In the genomic region with DNA sequence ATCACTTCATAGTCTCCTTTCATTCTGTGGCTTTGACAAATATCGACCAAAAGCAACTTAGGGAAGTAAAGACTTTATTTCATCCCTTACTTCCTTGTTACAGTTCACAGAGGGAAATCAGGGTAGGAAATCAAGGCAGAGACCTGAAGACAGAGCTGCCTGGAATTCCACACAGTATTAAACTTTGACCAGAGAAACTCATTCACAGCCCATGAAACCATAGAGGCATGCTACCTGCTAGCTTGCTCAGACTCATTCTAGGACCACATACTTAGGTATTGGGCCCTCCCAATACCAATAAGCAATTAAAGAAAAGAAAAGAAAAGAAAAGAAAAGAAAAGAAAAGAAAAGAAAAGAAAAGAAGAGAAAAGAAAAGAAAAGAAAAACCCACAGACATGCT, we compare ENCODE assay signal across 24 mouse cellular contexts. TPM values are rescaled to one million over a fixed set of nuclear protein-coding genes. Genes with fewer than 3 reads are reported as not detected.
DNase-seq lines count a peak whose midpoint lies in the region; ATAC-seq and TF ChIP-seq lines count a peak whose summit lies in the region.
"Had no signal": no experiment of that assay in that cellular context is flagged by ENCODE, and none has a peak within 500 bp of the region (broad histone marks: within the 10 kb centered on the region; RNA-seq: fewer than 3 reads in every experiment).

No protein-coding gene starts in this region.

- H3K9me3 ChIP-seq in intestine, embryonic 15.5 days = no peaks in the 10 kb centered on the region
- no peaks in the 10 kb centered on the region for H3K9me3 ChIP-seq in intestine, embryonic 16.5 days (ENCODE audit: control insufficient read depth, low read length)
- no peaks in the 10 kb centered on the region for H3K9me3 ChIP-seq in intestine, postnatal 0 days (ENCODE audit: control insufficient read depth)
- no peaks in the 10 kb centered on the region for H3K9me3 ChIP-seq in embryonic facial prominence, embryonic 10.5 days
- H3K9me3 ChIP-seq: G1E had no signal

- H3K27ac ChIP-seq in intestine, embryonic 15.5 days = no peak overlapping the region
- H3K27ac ChIP-seq in intestine, embryonic 16.5 days (ENCODE audit: low read length) = no peak overlapping the region
- no peak overlapping the region for H3K27ac ChIP-seq in intestine, postnatal 0 days (ENCODE audit: low read depth, low read length)
- H3K27ac ChIP-seq in embryonic facial prominence, embryonic 10.5 days (replicated peaks) = no peak overlapping the region

- H3K4me2 ChIP-seq in intestine, embryonic 15.5 days (replicated peaks) = no peak overlapping the region
- no peak overlapping the region for H3K4me2 ChIP-seq in intestine, embryonic 16.5 days (ENCODE audit: low read depth, low read length)
- H3K4me2 ChIP-seq in intestine, postnatal 0 days (replicated peaks; ENCODE audit: low read depth) = no peak overlapping the region

- DNase-seq in heart, adult 11 months = peak; percentile 9
- no peak for DNase-seq in heart, adult 18-20 months
- DNase-seq in layer of hippocampus, postnatal 14 days (ENCODE audit: low spot score in 2 of 2) = no peak
- no peak for DNase-seq in embryonic facial prominence, embryonic 10.5 days (ENCODE audit: low spot score)
- DNase-seq: adrenal gland, adult 2 months; adrenal gland, adult 8-10 months; adrenal gland, postnatal 10 days; adrenal gland, postnatal 14 days; adrenal gland, postnatal 25 days; adrenal gland, postnatal 36 days; B cell, adult 2 months; cerebellum, adult 11 months; cerebellum, adult 11-12 months; cerebellum, adult 18-20 months had no signal

- H3K4me3 ChIP-seq in intestine, embryonic 15.5 days (replicated peaks) = no peak overlapping the region
- H3K4me3 ChIP-seq in intestine, embryonic 16.5 days (ENCODE audit: low read length) = no peak overlapping the region
- no peak overlapping the region for H3K4me3 ChIP-seq in intestine, postnatal 0 days (ENCODE audit: low read depth, low read length)
- no peak overlapping the region for H3K4me3 ChIP-seq in embryonic facial prominence, embryonic 10.5 days

- H3K36me3 ChIP-seq in intestine, embryonic 15.5 days = no peaks in the 10 kb centered on the region
- no peaks in the 10 kb centered on the region for H3K36me3 ChIP-seq in intestine, embryonic 16.5 days (ENCODE audit: control insufficient read depth, insufficient read depth, low read length)
- no peaks in the 10 kb centered on the region for H3K36me3 ChIP-seq in intestine, postnatal 0 days (ENCODE audit: control insufficient read depth, insufficient read depth)
- no peaks in the 10 kb centered on the region for H3K36me3 ChIP-seq in embryonic facial prominence, embryonic 10.5 days (replicated peaks)
- H3K36me3 ChIP-seq: G1E had no signal

- H3K27me3 ChIP-seq in intestine, embryonic 15.5 days (replicated peaks) = no peaks in the 10 kb centered on the region
- no peaks in the 10 kb centered on the region for H3K27me3 ChIP-seq in intestine, embryonic 16.5 days (replicated peaks; ENCODE audit: control insufficient read depth, insufficient read depth, low read length)
- H3K27me3 ChIP-seq in intestine, postnatal 0 days (replicated peaks; ENCODE audit: control insufficient read depth, insufficient read depth, low read length) = no peaks in the 10 kb centered on the region
- peaks cover 18% of the 10 kb centered on the region; the same call in 1 of the 2 replicates for H3K27me3 ChIP-seq in embryonic facial prominence, embryonic 10.5 days (replicated peaks; ENCODE audit: low read depth, poor library complexity, severe bottlenecking)
- H3K27me3 ChIP-seq: CH12.LX, Patski had no signal

- peak; percentile 69 for ATAC-seq in intestine, embryonic 15.5 days
- ATAC-seq in intestine, embryonic 16.5 days = peak; percentile 69
- ATAC-seq in intestine, postnatal 0 days = peak; percentile 31; the same call in 1 of the 2 replicates
- no peak for ATAC-seq in cerebellum, adult (ENCODE audit: insufficient number of reproducible peaks, low FRiP score, low TSS enrichment)
- ATAC-seq: activated CD4-positive, CD25-positive, alpha-beta regulatory T cell, adult 4 months; CD4-positive, CD25-positive, alpha-beta regulatory T cell, adult 4 months; Patski had no signal

- TF ChIP-seq CTCF in intestine, postnatal 0 days (IDR thresholded peaks at IDR 0.05; ENCODE audit: low read depth) = no peak

- WGBS in intestine, embryonic 15.5 days = 77% methylated on average over 1 of the region's 1 CpGs
- 75% methylated on average over 1 of the region's 1 CpGs for WGBS in intestine, embryonic 16.5 days
- WGBS in intestine, postnatal 0 days = 46% methylated on average over 1 of the region's 1 CpGs
- 93% methylated on average over 1 of the region's 1 CpGs for WGBS in embryonic facial prominence, embryonic 10.5 days

- H3K4me1 ChIP-seq in intestine, embryonic 15.5 days (replicated peaks) = peaks cover 12% of the 10 kb centered on the region; the same call in 1 of the 2 replicates
- H3K4me1 ChIP-seq in intestine, embryonic 16.5 days (ENCODE audit: control insufficient read depth, insufficient read depth, low read length) = peaks cover 22% of the 10 kb centered on the region
- no peaks in the 10 kb centered on the region for H3K4me1 ChIP-seq in intestine, postnatal 0 days (replicated peaks; ENCODE audit: control insufficient read depth, insufficient read depth, low read length)
- H3K4me1 ChIP-seq in embryonic facial prominence, embryonic 10.5 days = peaks cover 42% of the 10 kb centered on the region

- H3K9ac ChIP-seq in intestine, embryonic 15.5 days = no peak overlapping the region
- H3K9ac ChIP-seq in intestine, embryonic 16.5 days (ENCODE audit: low read depth, low read length) = no peak overlapping the region
- H3K9ac ChIP-seq in intestine, postnatal 0 days (ENCODE audit: low read depth, low read length) = no peak overlapping the region

RNA-seq across cellular contexts. Expression of gene Auts2, which starts 38.3 kb away (rescaled TPM):
- total RNA-seq in heart, adult 18-20 months (2021) = 10 to 100 TPM; 24.3 to 29.9 TPM
- 19.0 and 21.2 TPM in 2 replicates for polyA plus RNA-seq in intestine, embryonic 15.5 days (2015; fragmentation: Nextera tagmentation; extraction: Ambion mirVana)
- 12.4 and 14.7 TPM in 2 replicates for polyA plus RNA-seq in intestine, embryonic 16.5 days (2015; fragmentation: Nextera tagmentation; extraction: Ambion mirVana)
- 4.9 and 5.8 TPM in 2 replicates for polyA plus RNA-seq in intestine, postnatal 0 days (2015; fragmentation: Nextera tagmentation; extraction: Ambion mirVana)
- total RNA-seq in layer of hippocampus, postnatal 14 days (2021) = 100 to 1,000 TPM; 134 to 151 TPM
- 45.6 and 50.0 TPM in 2 replicates for polyA plus RNA-seq in embryonic facial prominence, embryonic 10.5 days (2016; fragmentation: Nextera tagmentation; extraction: Ambion mirVana)
- total RNA-seq: CH12.LX, MEL had no signal
